Comparison of ENCODE assay signal across 9 mouse cellular contexts in genomic region chr9:61277369-61278215, GRCm38 (mm10).
DNase-seq lines count a peak whose midpoint lies in the region; ATAC-seq and TF ChIP-seq lines count a peak whose summit lies in the region.
"Had no signal": no experiment of that assay in that cellular context is flagged by ENCODE, and none has a peak within 500 bp of the region (broad histone marks: within the 10 kb centered on the region; RNA-seq: fewer than 3 reads in every experiment).

No protein-coding gene starts in this region.

- H3K4me1 ChIP-seq in E14TG2a.4 (replicated peaks; ENCODE audit: low read depth, low read length), result peaks cover 65% of the 10 kb centered on the region
- H3K4me1 ChIP-seq in forebrain, embryonic 15.5 days, result peaks cover 27% of the 10 kb centered on the region
- H3K4me1 ChIP-seq in hindbrain, embryonic 14.5 days (replicated peaks; ENCODE audit: control insufficient read depth, insufficient read depth, low read length), result peaks cover 26% of the 10 kb centered on the region

- no peaks in the 10 kb centered on the region for H3K36me3 ChIP-seq in E14TG2a.4 (ENCODE audit: insufficient read depth, low read length)
- no peaks in the 10 kb centered on the region for H3K36me3 ChIP-seq in forebrain, embryonic 15.5 days
- no peaks in the 10 kb centered on the region for H3K36me3 ChIP-seq in hindbrain, embryonic 14.5 days (replicated peaks; ENCODE audit: control insufficient read depth, insufficient read depth)

- H3K9ac ChIP-seq in forebrain, embryonic 15.5 days (replicated peaks), result no peak overlapping the region
- no peak overlapping the region for H3K9ac ChIP-seq in hindbrain, embryonic 14.5 days

- peak; percentile 63 for DNase-seq in c-Kit-positive CD71-negative TER-119-negative erythroid progenitor cells, embryonic 14.5 days (ENCODE audit: low read depth)
- peak; percentile 72 for DNase-seq in hindbrain, embryonic 14.5 days (ENCODE audit: low spot score)
- peak; percentile 63 for DNase-seq in left cerebral cortex, adult 11 months (ENCODE audit: low spot score)
- DNase-seq in lung, postnatal 25 days (ENCODE audit: low spot score), result peak; percentile 70
- DNase-seq in right cerebral cortex, adult 18-20 months, result peak; percentile 63
- DNase-seq in testis, postnatal 10 days (ENCODE audit: low spot score), result no peak

- H3K4me2 ChIP-seq in forebrain, embryonic 15.5 days (replicated peaks), result peak overlapping the region; percentile 29
- H3K4me2 ChIP-seq in hindbrain, embryonic 14.5 days (replicated peaks), result peak overlapping the region; percentile 33

- H3K27me3 ChIP-seq in E14TG2a.4 (ENCODE audit: insufficient read depth, low read length), result peaks cover 13% of the 10 kb centered on the region; the same call in 1 of the 2 replicates
- H3K27me3 ChIP-seq in forebrain, embryonic 15.5 days, result peaks cover 5% of the 10 kb centered on the region; the same call in 1 of the 2 replicates
- no peaks in the 10 kb centered on the region for H3K27me3 ChIP-seq in hindbrain, embryonic 14.5 days (ENCODE audit: control insufficient read depth, insufficient read depth, low read length)

- ATAC-seq in forebrain, embryonic 15.5 days (replicated peaks), result peak; percentile 90
- ATAC-seq in hindbrain, embryonic 14.5 days (ENCODE audit: low FRiP score), result peak; percentile 51; the same call in 1 of the 2 replicates

- H3K4me3 ChIP-seq in E14TG2a.4 (replicated peaks; ENCODE audit: low read length), result no peak overlapping the region
- H3K4me3 ChIP-seq in forebrain, embryonic 15.5 days, result no peak overlapping the region
- H3K4me3 ChIP-seq in hindbrain, embryonic 14.5 days (replicated peaks; ENCODE audit: low read length), result no peak overlapping the region
- H3K4me3 ChIP-seq: erythroblast, embryonic 14.5 days had no signal

- peak overlapping the region; percentile 73 for H3K27ac ChIP-seq in forebrain, embryonic 15.5 days (replicated peaks)
- no peak overlapping the region; the same call in 1 of the 2 replicates for H3K27ac ChIP-seq in hindbrain, embryonic 14.5 days

- peak; percentile 53 for TF ChIP-seq CTCF in E14TG2a.4 (conservative IDR thresholded peaks at IDR 0.05; ENCODE audit: low read length)

- H3K9me3 ChIP-seq in E14TG2a.4 (ENCODE audit: low read length), result no peaks in the 10 kb centered on the region
- no peaks in the 10 kb centered on the region for H3K9me3 ChIP-seq in forebrain, embryonic 15.5 days
- H3K9me3 ChIP-seq in hindbrain, embryonic 14.5 days (ENCODE audit: control insufficient read depth, low read length), result no peaks in the 10 kb centered on the region

- WGBS in forebrain, embryonic 15.5 days, result 7% methylated on average over 21 of the region's 21 CpGs
- WGBS in hindbrain, embryonic 14.5 days, result 9% methylated on average over 21 of the region's 21 CpGs
